Mouse (Mus musculus): Measurements from ENCODE around the gene Gm32802. TPM values are rescaled to one million over a fixed set of nuclear protein-coding genes. Genes with fewer than 3 reads are reported as not detected.
"Not testable (repeated sequence)": the region's sequence is repeated elsewhere in the genome, so short reads cannot be mapped to it uniquely, and the experiment has no call there.

Gm32802 gene
- total RNA-seq (2015; ENCODE audit: low replicate concordance), result not detected in 2 replicates
- total RNA-seq (2017; ENCODE audit: low replicate concordance), result not detected in 2 replicates

DNA sequence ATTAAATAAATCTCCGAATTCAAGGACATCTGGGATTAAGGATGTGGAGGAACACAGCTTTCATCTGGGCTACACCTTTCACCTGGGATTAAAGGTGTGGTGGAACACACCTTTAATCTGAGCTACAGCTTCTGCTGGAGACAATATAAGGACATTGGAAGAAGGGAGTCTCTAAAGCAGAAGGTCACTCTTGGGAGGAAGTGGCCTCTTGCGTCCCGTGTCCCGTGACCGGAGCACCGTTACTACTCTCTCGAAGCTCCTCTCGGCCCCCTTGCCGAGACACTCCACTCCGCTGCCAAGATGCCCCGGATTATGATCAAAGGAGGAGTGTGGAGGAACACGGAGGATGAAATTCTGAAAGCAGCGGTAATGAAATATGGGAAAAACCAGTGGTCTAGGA is at the start of gene Gm32802:
TSS of gene Gm32802 (plus strand) at position 301 of the 400 bp plus-strand sequence.
- ATAC-seq (replicated peaks; ENCODE audit: low FRiP score, poor library complexity, severe bottlenecking), result not testable (repeated sequence)

DNA sequence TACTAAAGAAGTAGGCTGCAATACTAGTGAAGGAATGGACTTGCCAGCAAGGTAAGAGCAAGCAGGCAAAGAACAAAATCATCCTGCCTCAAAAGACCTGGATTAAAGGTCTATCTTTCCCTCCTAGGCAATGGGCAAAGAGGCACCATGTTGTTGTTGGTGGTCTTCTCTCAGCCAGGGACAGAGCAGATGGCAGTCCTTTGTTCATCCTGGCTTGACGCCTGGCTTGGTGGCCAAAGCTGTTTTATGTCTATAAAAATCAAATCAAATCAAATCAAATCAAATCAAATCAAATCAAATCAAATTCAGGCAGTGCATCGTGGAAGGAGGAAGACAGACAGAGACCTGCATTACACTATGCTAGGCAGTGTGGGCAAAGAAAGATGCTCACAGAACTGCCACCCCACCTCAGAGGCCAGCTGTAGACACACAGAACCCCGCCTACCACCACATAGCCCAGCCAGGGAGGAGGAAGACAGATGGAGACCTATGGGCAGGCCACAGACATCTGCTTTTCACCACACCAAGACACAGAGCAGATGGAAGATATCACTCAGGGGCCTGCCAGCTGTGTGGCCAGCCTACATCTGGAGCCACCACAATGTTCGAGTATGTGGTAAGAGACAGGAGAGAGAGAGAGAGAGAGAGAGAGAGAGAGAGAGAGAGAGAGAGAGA is 42.6 kb upstream of the Gm32802 start:
- ATAC-seq (replicated peaks; ENCODE audit: low FRiP score, poor library complexity, severe bottlenecking), result not testable (repeated sequence)

DNA sequence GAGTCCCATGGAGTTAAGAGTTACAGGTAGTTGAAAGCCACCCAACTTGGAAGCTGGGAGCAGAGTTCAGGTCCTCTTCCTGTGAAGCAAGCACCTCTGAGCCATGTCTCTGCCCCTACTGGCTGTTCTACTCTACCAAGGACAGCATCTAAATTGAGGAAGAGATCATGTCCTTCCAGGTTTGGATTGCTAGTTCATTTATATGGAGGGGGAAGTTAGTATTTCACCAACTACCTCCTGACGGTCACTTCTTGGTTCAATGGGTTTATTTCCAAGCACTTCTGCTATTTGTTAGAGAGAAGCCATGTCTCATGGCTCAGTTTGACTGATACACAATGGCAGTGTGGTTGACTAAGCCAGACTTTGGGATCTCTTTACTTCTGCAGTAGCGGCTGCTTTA is 30.9 kb upstream of the Gm32802 start:
- not testable (repeated sequence) for ATAC-seq (replicated peaks; ENCODE audit: low FRiP score, poor library complexity, severe bottlenecking)

DNA sequence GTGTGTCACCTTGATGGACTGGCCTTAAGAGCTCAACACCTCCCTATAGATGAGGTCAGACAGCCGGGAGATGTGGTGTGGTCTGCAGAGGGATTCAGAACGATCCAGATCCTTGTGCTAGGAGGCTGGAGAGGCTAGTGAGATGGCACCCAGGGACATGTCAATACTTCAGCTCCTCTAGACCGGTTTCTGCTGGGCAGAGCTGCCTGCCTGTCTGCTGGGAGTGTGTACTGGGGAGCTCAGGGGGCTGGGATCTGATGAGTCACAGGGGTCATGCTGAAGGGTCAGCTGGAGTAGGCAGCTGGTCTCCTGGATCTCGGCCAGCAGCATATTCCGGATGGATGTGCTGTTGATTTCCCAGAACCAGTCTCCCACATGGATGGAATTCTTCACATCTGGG is 25.9 kb upstream of the Gm32802 start:
- not testable (repeated sequence) for ATAC-seq (replicated peaks; ENCODE audit: low FRiP score, poor library complexity, severe bottlenecking)

DNA sequence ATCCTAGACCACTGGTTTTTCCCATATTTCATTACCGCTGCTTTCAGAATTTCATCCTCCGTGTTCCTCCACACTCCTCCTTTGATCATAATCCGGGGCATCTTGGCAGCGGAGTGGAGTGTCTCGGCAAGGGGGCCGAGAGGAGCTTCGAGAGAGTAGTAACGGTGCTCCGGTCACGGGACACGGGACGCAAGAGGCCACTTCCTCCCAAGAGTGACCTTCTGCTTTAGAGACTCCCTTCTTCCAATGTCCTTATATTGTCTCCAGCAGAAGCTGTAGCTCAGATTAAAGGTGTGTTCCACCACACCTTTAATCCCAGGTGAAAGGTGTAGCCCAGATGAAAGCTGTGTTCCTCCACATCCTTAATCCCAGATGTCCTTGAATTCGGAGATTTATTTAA is 17.8 kb upstream of the Gm32802 start, which contains the start of gene Gm32717:
TSS of gene Gm32717 (minus strand) at position 101 of the 400 bp plus-strand sequence.
- ATAC-seq (replicated peaks; ENCODE audit: low FRiP score, poor library complexity, severe bottlenecking), result not testable (repeated sequence)

DNA sequence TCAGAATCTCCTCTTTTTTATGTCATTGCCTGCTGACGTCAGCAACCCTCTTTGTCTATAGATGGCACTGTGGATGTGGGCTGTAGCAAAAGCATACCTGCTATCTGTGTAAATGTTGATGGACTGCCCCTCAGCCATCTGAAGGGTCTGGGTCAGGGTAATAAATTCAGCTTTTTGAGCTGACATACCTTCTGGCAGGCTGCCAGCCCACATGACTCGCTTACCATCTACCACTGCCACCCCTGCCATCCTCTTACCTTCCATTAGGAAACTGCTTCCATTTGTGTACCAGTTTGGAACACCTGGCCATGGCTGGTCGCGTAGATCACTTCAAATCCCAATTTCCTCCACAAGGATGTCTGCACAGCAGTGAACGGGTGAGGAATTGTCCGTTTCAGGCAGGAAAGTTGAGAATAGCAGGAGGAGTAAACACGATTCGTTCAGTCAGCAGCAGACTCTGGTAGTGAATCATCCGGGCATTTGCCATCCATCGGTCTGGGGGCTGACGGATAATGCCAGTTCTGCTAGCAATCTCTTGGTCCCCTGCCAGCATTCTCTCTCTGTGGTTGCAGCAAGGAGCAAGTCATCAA is 9.4 kb upstream of the Gm32802 start:
- ATAC-seq (replicated peaks; ENCODE audit: low FRiP score, poor library complexity, severe bottlenecking), result not testable (repeated sequence)

DNA sequence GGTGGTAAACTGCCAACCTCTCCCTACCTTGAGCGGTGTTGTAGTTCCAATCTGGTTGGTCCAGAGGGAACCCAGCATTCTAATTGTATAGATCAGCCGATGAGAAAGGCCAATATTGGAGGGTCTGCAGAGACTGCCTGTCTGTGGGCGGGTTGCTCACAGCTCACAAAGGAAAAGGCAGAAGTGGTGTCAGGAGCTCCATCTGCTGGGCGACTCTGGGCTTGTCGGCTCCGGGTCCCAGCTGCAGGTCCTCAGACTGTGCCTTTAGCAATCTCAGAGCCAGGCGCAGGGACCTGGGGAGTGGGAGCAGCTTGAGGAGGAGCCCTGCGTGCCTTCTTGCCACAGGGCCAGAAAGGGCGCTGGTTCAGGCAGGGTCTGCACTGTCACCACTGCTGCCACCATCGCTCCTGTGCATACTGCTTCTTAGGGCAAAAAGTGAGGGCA is 7.6 kb upstream of the Gm32802 start:
- no peak for ATAC-seq (replicated peaks; ENCODE audit: low FRiP score, poor library complexity, severe bottlenecking)

DNA sequence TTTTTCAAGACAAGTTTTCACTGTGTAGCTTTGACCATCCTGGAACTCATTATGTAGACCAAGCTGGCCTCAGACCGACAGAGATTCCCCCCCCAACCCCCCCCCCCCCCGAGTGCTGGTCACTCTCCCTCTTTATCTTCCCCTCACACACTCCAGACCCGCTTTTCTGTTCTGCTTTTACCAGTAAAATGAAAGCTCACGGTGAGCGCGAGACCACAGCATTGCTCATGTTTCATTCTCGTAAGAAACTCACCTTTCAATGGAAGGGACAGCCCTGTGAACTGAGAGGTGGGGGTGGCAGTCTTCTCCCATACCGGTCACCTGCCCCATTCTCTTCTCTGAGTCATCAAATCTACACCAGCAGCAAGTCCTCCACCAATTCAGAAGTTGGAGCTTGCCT is 10.3 kb downstream of the Gm32802 start:
- not testable (repeated sequence) for ATAC-seq (replicated peaks; ENCODE audit: low FRiP score, poor library complexity, severe bottlenecking)

DNA sequence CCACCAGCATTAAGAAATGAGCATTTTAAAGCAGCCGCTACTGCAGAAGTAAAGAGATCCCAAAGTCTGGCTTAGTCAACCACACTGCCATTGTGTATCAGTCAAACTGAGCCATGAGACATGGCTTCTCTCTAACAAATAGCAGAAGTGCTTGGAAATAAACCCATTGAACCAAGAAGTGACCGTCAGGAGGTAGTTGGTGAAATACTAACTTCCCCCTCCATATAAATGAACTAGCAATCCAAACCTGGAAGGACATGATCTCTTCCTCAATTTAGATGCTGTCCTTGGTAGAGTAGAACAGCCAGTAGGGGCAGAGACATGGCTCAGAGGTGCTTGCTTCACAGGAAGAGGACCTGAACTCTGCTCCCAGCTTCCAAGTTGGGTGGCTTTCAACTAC is 12.9 kb downstream of the Gm32802 start:
- not testable (repeated sequence) for ATAC-seq (replicated peaks; ENCODE audit: low FRiP score, poor library complexity, severe bottlenecking)

DNA sequence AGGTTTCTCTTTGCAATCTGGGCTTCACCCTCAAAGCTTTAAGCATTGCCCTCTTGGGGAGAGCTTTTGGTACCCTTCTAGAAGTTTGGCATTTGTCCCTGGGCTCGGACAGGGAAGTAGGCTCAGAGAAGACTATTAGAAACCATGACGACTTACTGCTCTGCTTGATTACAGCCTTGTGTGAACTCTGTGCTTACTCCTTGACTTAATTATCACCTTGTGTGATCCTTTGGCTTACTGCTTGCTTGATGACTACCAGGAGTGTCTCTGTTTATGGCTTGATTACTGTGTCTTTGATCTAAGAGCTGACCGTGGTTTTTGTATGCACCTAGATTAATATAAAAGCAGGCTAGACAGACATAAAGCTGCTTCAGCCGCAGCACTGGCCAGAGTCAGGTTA is 19.6 kb downstream of the Gm32802 start:
- ATAC-seq (replicated peaks; ENCODE audit: low FRiP score, poor library complexity, severe bottlenecking), result not testable (repeated sequence)

DNA sequence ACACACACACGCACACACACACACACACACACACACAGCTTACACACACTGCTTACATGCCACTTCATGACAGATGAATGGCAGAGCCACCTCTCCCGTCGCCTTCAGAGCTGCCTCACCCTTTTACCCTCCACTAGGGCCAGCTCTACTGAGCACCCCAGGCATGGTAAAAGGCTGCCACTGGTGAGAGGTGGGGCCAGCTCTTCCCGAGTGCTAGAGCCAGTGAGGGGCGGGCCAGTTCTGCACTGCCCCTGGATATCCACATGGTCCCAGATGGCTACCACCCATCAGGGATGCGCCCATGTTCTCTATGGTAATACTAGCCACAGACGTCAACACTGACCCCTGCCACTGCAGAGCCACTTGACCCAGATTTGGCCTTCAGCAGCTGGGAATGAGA is 24.1 kb downstream of the Gm32802 start:
- not testable (repeated sequence) for ATAC-seq (replicated peaks; ENCODE audit: low FRiP score, poor library complexity, severe bottlenecking)

DNA sequence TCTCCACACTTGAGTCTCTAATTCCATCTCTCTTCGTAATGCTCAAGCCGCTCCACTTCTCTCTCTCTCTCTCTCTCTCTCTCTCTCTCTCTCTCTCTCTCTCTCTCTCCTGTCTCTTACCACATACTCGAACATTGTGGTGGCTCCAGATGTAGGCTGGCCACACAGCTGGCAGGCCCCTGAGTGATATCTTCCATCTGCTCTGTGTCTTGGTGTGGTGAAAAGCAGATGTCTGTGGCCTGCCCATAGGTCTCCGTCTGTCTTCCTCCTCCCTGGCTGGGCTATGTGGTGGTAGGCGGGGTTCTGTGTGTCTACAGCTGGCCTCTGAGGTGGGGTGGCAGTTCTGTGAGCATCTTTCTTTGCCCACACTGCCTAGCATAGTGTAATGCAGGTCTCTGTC is 24.5 kb downstream of the Gm32802 start:
- ATAC-seq (replicated peaks; ENCODE audit: low FRiP score, poor library complexity, severe bottlenecking), result not testable (repeated sequence)

DNA sequence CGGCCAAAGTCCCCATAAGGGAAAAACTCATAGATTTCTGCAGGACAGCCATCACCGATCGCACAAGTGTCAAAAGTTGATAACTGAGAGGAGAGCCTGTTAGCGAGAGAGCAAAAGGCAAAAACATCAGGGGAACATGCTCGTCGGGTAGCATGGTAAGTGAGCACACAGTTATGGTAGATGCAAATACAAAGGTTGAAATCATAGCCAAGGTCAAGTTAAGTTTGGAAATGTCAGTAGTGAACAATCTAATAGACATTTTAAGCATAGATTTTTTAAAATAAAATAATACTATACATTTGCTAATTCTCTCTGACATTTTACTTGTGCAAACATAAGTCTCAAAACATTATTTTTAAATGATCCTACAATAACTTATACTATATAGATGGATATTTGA is 36.5 kb downstream of the Gm32802 start, which contains the start of gene Iltifb:
TSS of gene Iltifb (minus strand) at position 101 of the 400 bp plus-strand sequence.
- ATAC-seq (replicated peaks; ENCODE audit: low FRiP score, poor library complexity, severe bottlenecking), result no peak

DNA sequence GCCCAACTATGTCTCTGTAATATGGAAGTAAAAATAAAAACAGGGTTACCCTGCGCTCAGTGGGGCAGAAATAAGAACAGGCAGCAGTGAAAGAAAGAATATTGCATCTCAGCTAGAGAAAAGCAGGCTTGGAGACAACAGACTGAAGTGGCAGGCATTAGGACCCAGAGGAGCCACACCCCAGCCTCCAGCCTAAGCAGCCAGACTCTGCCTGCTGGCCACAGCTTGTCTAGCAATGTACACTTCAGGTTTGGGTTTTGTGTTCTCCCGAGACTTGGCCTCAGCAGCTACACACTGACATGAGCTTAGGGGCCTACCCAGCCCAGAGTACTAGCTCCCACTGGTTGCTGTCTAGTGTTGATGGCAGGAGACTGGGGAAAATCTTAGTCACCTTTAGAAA is 43.6 kb downstream of the Gm32802 start:
- ATAC-seq (replicated peaks; ENCODE audit: low FRiP score, poor library complexity, severe bottlenecking), result not testable (repeated sequence)

Other genes with a start within 250 kb of the Gm32802 start
- 8.0 and 12.3 TPM in 2 replicates for gene Mdm1, start 116.9 kb upstream of the Gm32802 start, total RNA-seq (2015; ENCODE audit: low replicate concordance)
- 30.4 and 41.5 TPM in 2 replicates for gene Mdm1, start 116.9 kb upstream of the Gm32802 start, total RNA-seq (2017; ENCODE audit: low replicate concordance)
- gene Il22, start 53.7 kb upstream of the Gm32802 start, total RNA-seq (2015; ENCODE audit: low replicate concordance), result not detected in 2 replicates
- gene Il22, start 53.7 kb upstream of the Gm32802 start, total RNA-seq (2017; ENCODE audit: low replicate concordance), result not detected in 2 replicates
- not detected in 2 replicates for gene Gm32717, start 17.9 kb upstream of the Gm32802 start, total RNA-seq (2015; ENCODE audit: low replicate concordance)
- not detected in 2 replicates for gene Gm32717, start 17.9 kb upstream of the Gm32802 start, total RNA-seq (2017; ENCODE audit: low replicate concordance)
- not detected in 2 replicates for gene Iltifb, start 36.4 kb downstream of the Gm32802 start, total RNA-seq (2015; ENCODE audit: low replicate concordance)
- not detected in 2 replicates for gene Iltifb, start 36.4 kb downstream of the Gm32802 start, total RNA-seq (2017; ENCODE audit: low replicate concordance)
- gene Gm9040, start 68.3 kb downstream of the Gm32802 start, total RNA-seq (2015; ENCODE audit: low replicate concordance), result not detected in 2 replicates
- not detected in 2 replicates for gene Gm9040, start 68.3 kb downstream of the Gm32802 start, total RNA-seq (2017; ENCODE audit: low replicate concordance)
- not detected in 2 replicates for gene Gm9044, start 73.7 kb downstream of the Gm32802 start, total RNA-seq (2015; ENCODE audit: low replicate concordance)
- not detected in 2 replicates for gene Gm9044, start 73.7 kb downstream of the Gm32802 start, total RNA-seq (2017; ENCODE audit: low replicate concordance)
- gene Gm9045, start 79.1 kb downstream of the Gm32802 start, total RNA-seq (2015; ENCODE audit: low replicate concordance), result not detected in 2 replicates
- not detected in 2 replicates for gene Gm9045, start 79.1 kb downstream of the Gm32802 start, total RNA-seq (2017; ENCODE audit: low replicate concordance)
- gene Gm9046, start 84.6 kb downstream of the Gm32802 start, total RNA-seq (2015; ENCODE audit: low replicate concordance), result not detected in 2 replicates
- gene Gm9046, start 84.6 kb downstream of the Gm32802 start, total RNA-seq (2017; ENCODE audit: low replicate concordance), result not detected in 2 replicates
- not detected in 2 replicates for gene Gm9048, start 90.0 kb downstream of the Gm32802 start, total RNA-seq (2015; ENCODE audit: low replicate concordance)
- gene Gm9048, start 90.0 kb downstream of the Gm32802 start, total RNA-seq (2017; ENCODE audit: low replicate concordance), result not detected in 2 replicates
- gene Gm9049, start 95.4 kb downstream of the Gm32802 start, total RNA-seq (2015; ENCODE audit: low replicate concordance), result not detected in 2 replicates
- gene Gm9049, start 95.4 kb downstream of the Gm32802 start, total RNA-seq (2017; ENCODE audit: low replicate concordance), result not detected in 2 replicates
- not detected in 2 replicates for gene Ifng, start 182.4 kb downstream of the Gm32802 start, total RNA-seq (2015; ENCODE audit: low replicate concordance)
- gene Ifng, start 182.4 kb downstream of the Gm32802 start, total RNA-seq (2017; ENCODE audit: low replicate concordance), result 0.26 TPM in 1 of 2 replicates, not detected in the other